Mouse (Mus musculus): ENCODE results near the gene Dusp5. TPM values are rescaled to one million over a fixed set of nuclear protein-coding genes. Genes with fewer than 3 reads are reported as not detected.
"Not testable (repeated sequence)": the region's sequence is repeated elsewhere in the genome, so short reads cannot be mapped to it uniquely, and the experiment has no call there.

The Dusp5 gene
- polyA plus RNA-seq, 1 experiment from 2014 or later = 4.0 TPM

- no peak overlapping the region for H3K9ac ChIP-seq
- WGBS = 14% methylated on average over 8 of the region's 8 CpGs
- H3K4me3 ChIP-seq (replicated peaks) = no peak overlapping the region
- H3K27ac ChIP-seq (replicated peaks) = no peak overlapping the region
- H3K27me3 ChIP-seq = no peaks in the 10 kb centered on the region
- H3K4me2 ChIP-seq (replicated peaks) = no peak overlapping the region
- no peaks in the 10 kb centered on the region; the same call in 1 of the 2 replicates for H3K4me1 ChIP-seq
- no peaks in the 10 kb centered on the region for H3K36me3 ChIP-seq
- ATAC-seq (ENCODE audit: insufficient number of reproducible peaks, low FRiP score, low TSS enrichment, low read depth) = no peak
- no peaks in the 10 kb centered on the region for H3K9me3 ChIP-seq (replicated peaks)
Observed at GRCm38 (mm10) chr19:53578597-53579252, 49.8 kb downstream of the Dusp5 start.

- not testable (repeated sequence) for H3K4me3 ChIP-seq (replicated peaks); H3K9ac ChIP-seq; H3K9me3 ChIP-seq (replicated peaks); ATAC-seq (ENCODE audit: insufficient number of reproducible peaks, low FRiP score, low TSS enrichment, low read depth); H3K36me3 ChIP-seq; H3K4me1 ChIP-seq; H3K4me2 ChIP-seq (replicated peaks); H3K27me3 ChIP-seq; H3K27ac ChIP-seq (replicated peaks)
- WGBS = 81% methylated on average over 8 of the region's 8 CpGs
Observed at GRCm38 (mm10) chr19:53580271-53580670, 51.4 kb downstream of the Dusp5 start.

- H3K27me3 ChIP-seq; H3K4me3 ChIP-seq (replicated peaks); H3K9ac ChIP-seq; H3K4me1 ChIP-seq; H3K27ac ChIP-seq (replicated peaks); H3K36me3 ChIP-seq; H3K4me2 ChIP-seq (replicated peaks); ATAC-seq (ENCODE audit: insufficient number of reproducible peaks, low FRiP score, low TSS enrichment, low read depth): not testable (repeated sequence)
- WGBS = 88% methylated on average over 3 of the region's 3 CpGs
- H3K9me3 ChIP-seq (replicated peaks) = peaks cover 10% of the 10 kb centered on the region
Observed at GRCm38 (mm10) chr19:53587686-53588085, 58.8 kb downstream of the Dusp5 start.

- H3K4me3 ChIP-seq (replicated peaks); H3K4me1 ChIP-seq; H3K9ac ChIP-seq; H3K27me3 ChIP-seq; ATAC-seq (ENCODE audit: insufficient number of reproducible peaks, low FRiP score, low TSS enrichment, low read depth); H3K27ac ChIP-seq (replicated peaks); H3K36me3 ChIP-seq; H3K4me2 ChIP-seq (replicated peaks): not testable (repeated sequence)
- 96% methylated on average over 7 of the region's 7 CpGs for WGBS
- peaks cover 10% of the 10 kb centered on the region for H3K9me3 ChIP-seq (replicated peaks)
Observed at GRCm38 (mm10) chr19:53588968-53589367, 60.1 kb downstream of the Dusp5 start, which contains the start of gene Nutf2-ps1. TSS of gene Nutf2-ps1 (minus strand) at chr19:53589068.

Other genes starting within 250 kb of the Dusp5 start
- 41.7 and 47.9 TPM in 2 replicates for gene Mxi1, start 218.6 kb upstream of the Dusp5 start, polyA plus RNA-seq (2015; fragmentation: Nextera tagmentation; extraction: Ambion mirVana)
- not detected in 2 replicates for gene Gm10197, start 157.3 kb upstream of the Dusp5 start, polyA plus RNA-seq (2015; fragmentation: Nextera tagmentation; extraction: Ambion mirVana)
- gene Smndc1, start 138.5 kb upstream of the Dusp5 start, polyA plus RNA-seq (2015; fragmentation: Nextera tagmentation; extraction: Ambion mirVana) = 34.7 and 41.6 TPM in 2 replicates
- gene Nutf2-ps1, start 60.0 kb downstream of the Dusp5 start, polyA plus RNA-seq (2015; fragmentation: Nextera tagmentation; extraction: Ambion mirVana) = 301 and 343 TPM in 2 replicates
- 63.1 and 66.0 TPM in 2 replicates for gene Smc3, start 71.3 kb downstream of the Dusp5 start, polyA plus RNA-seq (2015; fragmentation: Nextera tagmentation; extraction: Ambion mirVana)
- gene Rbm20, start 148.2 kb downstream of the Dusp5 start, polyA plus RNA-seq (2015; fragmentation: Nextera tagmentation; extraction: Ambion mirVana) = 5.5 and 6.2 TPM in 2 replicates